Mouse (Mus musculus) lung, adult 18-20 months (tissue): ENCODE data around the gene Fitm1.
A peak's percentile ranks its signal among the peaks of the same experiment; 100 is the strongest.

Source experiments
- DNase-seq, 2 experiments: peaks; one replicate each; pipeline ENCODE4 v3.0.0; 2022; ENCODE audit warnings: mixed read lengths in 2 of 2

Fitm1 gene

GRCm38 (mm10) chr14:55575302-55575701 is at the start of gene Fitm1:
TSS of gene Fitm1 (plus strand) at chr14:55575617.
- DNase-seq, result no peak

GRCm38 (mm10) chr14:55526674-55527073 is 48.7 kb upstream of the Fitm1 start:
- no peak for DNase-seq

- peak in 1 of 2 experiments; percentile 41 for DNase-seq
Observed at GRCm38 (mm10) chr14:55527940-55528339, 47.5 kb upstream of the Fitm1 start.

GRCm38 (mm10) chr14:55536116-55536745 is 39.2 kb upstream of the Fitm1 start:
- DNase-seq, result peak in 1 of 2 experiments; percentile 19

GRCm38 (mm10) chr14:55540067-55540786 is 35.2 kb upstream of the Fitm1 start, which contains the start of gene Pck2:
TSS of gene Pck2 (plus strand) at chr14:55540266.
- peak; percentile 93 to 95 for DNase-seq

- DNase-seq, result peak; percentile 82 to 87
Observed at GRCm38 (mm10) chr14:55540787-55541321, 34.6 kb upstream of the Fitm1 start.

GRCm38 (mm10) chr14:55542268-55542667 is 33.1 kb upstream of the Fitm1 start:
- no peak for DNase-seq

GRCm38 (mm10) chr14:55544334-55544733 is 31.1 kb upstream of the Fitm1 start:
- DNase-seq, result no peak

GRCm38 (mm10) chr14:55550191-55550590 is 25.2 kb upstream of the Fitm1 start:
- DNase-seq, result no peak

- DNase-seq, result no peak
Observed at GRCm38 (mm10) chr14:55551347-55551746, 24.1 kb upstream of the Fitm1 start.

- DNase-seq, result no peak
Observed at GRCm38 (mm10) chr14:55551794-55552193, 23.6 kb upstream of the Fitm1 start.

- DNase-seq, result no peak
Observed at GRCm38 (mm10) chr14:55554635-55555034, 20.8 kb upstream of the Fitm1 start.

GRCm38 (mm10) chr14:55555788-55556187 is 19.6 kb upstream of the Fitm1 start:
- DNase-seq, result no peak

GRCm38 (mm10) chr14:55557003-55557402 is 18.4 kb upstream of the Fitm1 start:
- peak; percentile 88 to 93 for DNase-seq

GRCm38 (mm10) chr14:55557587-55557986 is 17.8 kb upstream of the Fitm1 start:
- no peak for DNase-seq

GRCm38 (mm10) chr14:55558740-55559448 is 16.5 kb upstream of the Fitm1 start:
- no peak for DNase-seq

- peak; percentile 92 to 95 for DNase-seq
Observed at GRCm38 (mm10) chr14:55559799-55560201, 15.6 kb upstream of the Fitm1 start, which contains the start of gene Dcaf11. TSS of gene Dcaf11 (plus strand) at chr14:55560006.

- peak; percentile 99 for DNase-seq
Observed at GRCm38 (mm10) chr14:55560202-55561073, 15.0 kb upstream of the Fitm1 start, which contains the start of gene A730061H03Rik. TSS of gene A730061H03Rik (minus strand) at chr14:55560406.

- DNase-seq, result no peak
Observed at GRCm38 (mm10) chr14:55561860-55562259, 13.6 kb upstream of the Fitm1 start.

GRCm38 (mm10) chr14:55563249-55563648 is 12.2 kb upstream of the Fitm1 start:
- no peak for DNase-seq

GRCm38 (mm10) chr14:55565748-55566147 is 9.7 kb upstream of the Fitm1 start:
- no peak for DNase-seq

GRCm38 (mm10) chr14:55567496-55567895 is 7.9 kb upstream of the Fitm1 start:
- no peak for DNase-seq
